Mouse (Mus musculus): Measurements from ENCODE around the gene Tpd52l2. TPM values are rescaled to one million over a fixed set of nuclear protein-coding genes. Genes with fewer than 3 reads are reported as not detected.

Tpd52l2 gene
- polyA plus RNA-seq, 1 experiment: 41.5 TPM

GRCm38 (mm10) chr2:181520936-181521227, 23.9 kb downstream of the Tpd52l2 start:
- TF ChIP-seq CTCF (conservative IDR thresholded peaks at IDR 0.05; ENCODE audit: insufficient read depth, insufficient read length, low read depth, low read length): no peak
- no peak for TF ChIP-seq POLR2A (IDR thresholded peaks at IDR 0.05; ENCODE audit: low read depth, low read length)
- H3K27ac ChIP-seq (ENCODE audit: insufficient read depth, low read depth, low read length): peak overlapping the region; percentile 93
- peak overlapping the region; percentile 87 for H3K4me3 ChIP-seq (ENCODE audit: insufficient read depth, low read depth, low read length)
- peaks cover 22% of the 10 kb centered on the region for H3K4me1 ChIP-seq (ENCODE audit: control insufficient read depth, insufficient read depth, low read length)
- no peak for DNase-seq
- WGBS: under 1% methylated on average over 17 of the region's 17 CpGs
- H3K27me3 ChIP-seq (replicated peaks; ENCODE audit: control insufficient read depth, insufficient read depth, low read length): no peaks in the 10 kb centered on the region
- no peaks in the 10 kb centered on the region; the same call in 1 of the 2 replicates for H3K36me3 ChIP-seq (ENCODE audit: control insufficient read depth, insufficient read depth, low read length)

- Histone ChIP-seq H3K36me3 (ENCODE audit: control insufficient read depth, insufficient read depth, low read length) (no peaks in the 10 kb centered on the region), H3K27me3 (replicated peaks; ENCODE audit: control insufficient read depth, insufficient read depth, low read length) (no peaks in the 10 kb centered on the region), H3K27ac (ENCODE audit: insufficient read depth, low read depth, low read length) (no peak overlapping the region), H3K4me1 (ENCODE audit: control insufficient read depth, insufficient read depth, low read length) (peaks cover 22% of the 10 kb centered on the region), H3K4me3 (ENCODE audit: insufficient read depth, low read depth, low read length) (peak overlapping the region; percentile 87)
- no peak for DNase-seq
- TF ChIP-seq POLR2A (IDR thresholded peaks at IDR 0.05; ENCODE audit: low read depth, low read length): no peak
- TF ChIP-seq CTCF (conservative IDR thresholded peaks at IDR 0.05; ENCODE audit: insufficient read depth, insufficient read length, low read depth, low read length): no peak
- WGBS: 18% methylated on average over 10 of the region's 10 CpGs
These were observed 24.5 kb downstream of the Tpd52l2 start for GRCm38 (mm10) chr2:181521491-181521890.

- Histone ChIP-seq H3K27me3 (replicated peaks; ENCODE audit: control insufficient read depth, insufficient read depth, low read length) (no peaks in the 10 kb centered on the region), H3K4me3 (ENCODE audit: insufficient read depth, low read depth, low read length) (no peak overlapping the region), H3K4me1 (ENCODE audit: control insufficient read depth, insufficient read depth, low read length) (peaks cover 22% of the 10 kb centered on the region), H3K27ac (ENCODE audit: insufficient read depth, low read depth, low read length) (no peak overlapping the region), H3K36me3 (ENCODE audit: control insufficient read depth, insufficient read depth, low read length) (no peaks in the 10 kb centered on the region)
- WGBS: 67% methylated on average over 5 of the region's 5 CpGs
- DNase-seq: peak; percentile 47
- peak; percentile 50 for TF ChIP-seq CTCF (conservative IDR thresholded peaks at IDR 0.05; ENCODE audit: insufficient read depth, insufficient read length, low read depth, low read length)
- TF ChIP-seq POLR2A (IDR thresholded peaks at IDR 0.05; ENCODE audit: low read depth, low read length): no peak
These were observed 25.9 kb downstream of the Tpd52l2 start for GRCm38 (mm10) chr2:181522811-181523210.

- no peak for TF ChIP-seq CTCF (conservative IDR thresholded peaks at IDR 0.05; ENCODE audit: insufficient read depth, insufficient read length, low read depth, low read length)
- TF ChIP-seq POLR2A (IDR thresholded peaks at IDR 0.05; ENCODE audit: low read depth, low read length): no peak
- peak; percentile 21 for DNase-seq
- 35% methylated on average over 5 of the region's 5 CpGs for WGBS
- Histone ChIP-seq H3K4me1 (ENCODE audit: control insufficient read depth, insufficient read depth, low read length) (peaks cover 16% of the 10 kb centered on the region; the same call in 1 of the 2 replicates), H3K36me3 (ENCODE audit: control insufficient read depth, insufficient read depth, low read length) (no peaks in the 10 kb centered on the region), H3K27me3 (replicated peaks; ENCODE audit: control insufficient read depth, insufficient read depth, low read length) (no peaks in the 10 kb centered on the region), H3K27ac (ENCODE audit: insufficient read depth, low read depth, low read length) (peak overlapping the region; percentile 11; the same call in 1 of the 2 replicates), H3K4me3 (ENCODE audit: insufficient read depth, low read depth, low read length) (no peak overlapping the region)
These were observed 28.6 kb downstream of the Tpd52l2 start for GRCm38 (mm10) chr2:181525526-181525925.

- H3K4me1 ChIP-seq (ENCODE audit: control insufficient read depth, insufficient read depth, low read length): peaks cover 11% of the 10 kb centered on the region; the same call in 1 of the 2 replicates
- WGBS: 36% methylated on average over 1 of the region's 1 CpGs
- no peaks in the 10 kb centered on the region for H3K27me3 ChIP-seq (replicated peaks; ENCODE audit: control insufficient read depth, insufficient read depth, low read length)
- DNase-seq: peak; percentile 38
- no peak overlapping the region for H3K27ac ChIP-seq (ENCODE audit: insufficient read depth, low read depth, low read length)
- TF ChIP-seq POLR2A (IDR thresholded peaks at IDR 0.05; ENCODE audit: low read depth, low read length): no peak
- TF ChIP-seq CTCF (conservative IDR thresholded peaks at IDR 0.05; ENCODE audit: insufficient read depth, insufficient read length, low read depth, low read length): no peak
- H3K4me3 ChIP-seq (ENCODE audit: insufficient read depth, low read depth, low read length): no peak overlapping the region
- H3K36me3 ChIP-seq (ENCODE audit: control insufficient read depth, insufficient read depth, low read length): no peaks in the 10 kb centered on the region
These were observed 32.1 kb downstream of the Tpd52l2 start for GRCm38 (mm10) chr2:181529076-181529475.

GRCm38 (mm10) chr2:181532589-181532988, 35.6 kb downstream of the Tpd52l2 start:
- Histone ChIP-seq H3K4me1 (ENCODE audit: control insufficient read depth, insufficient read depth, low read length) (peaks cover 9% of the 10 kb centered on the region; the same call in 1 of the 2 replicates), H3K36me3 (ENCODE audit: control insufficient read depth, insufficient read depth, low read length) (no peaks in the 10 kb centered on the region), H3K27me3 (replicated peaks; ENCODE audit: control insufficient read depth, insufficient read depth, low read length) (no peaks in the 10 kb centered on the region), H3K27ac (ENCODE audit: insufficient read depth, low read depth, low read length) (no peak overlapping the region), H3K4me3 (ENCODE audit: insufficient read depth, low read depth, low read length) (no peak overlapping the region)
- no peak for DNase-seq
- TF ChIP-seq POLR2A (IDR thresholded peaks at IDR 0.05; ENCODE audit: low read depth, low read length) (no peak), CTCF (conservative IDR thresholded peaks at IDR 0.05; ENCODE audit: insufficient read depth, insufficient read length, low read depth, low read length) (no peak)
- 97% methylated on average over 3 of the region's 3 CpGs for WGBS

- TF ChIP-seq CTCF (conservative IDR thresholded peaks at IDR 0.05; ENCODE audit: insufficient read depth, insufficient read length, low read depth, low read length) (no peak), POLR2A (IDR thresholded peaks at IDR 0.05; ENCODE audit: low read depth, low read length) (no peak)
- no peak for DNase-seq
- no peaks in the 10 kb centered on the region for H3K27me3 ChIP-seq (replicated peaks; ENCODE audit: control insufficient read depth, insufficient read depth, low read length)
- H3K4me3 ChIP-seq (ENCODE audit: insufficient read depth, low read depth, low read length): no peak overlapping the region
- 48% methylated on average over 2 of the region's 2 CpGs for WGBS
- H3K4me1 ChIP-seq (ENCODE audit: control insufficient read depth, insufficient read depth, low read length): peaks cover 13% of the 10 kb centered on the region; the same call in 1 of the 2 replicates
- no peak overlapping the region for H3K27ac ChIP-seq (ENCODE audit: insufficient read depth, low read depth, low read length)
- no peaks in the 10 kb centered on the region for H3K36me3 ChIP-seq (ENCODE audit: control insufficient read depth, insufficient read depth, low read length)
These were observed 39.5 kb downstream of the Tpd52l2 start for GRCm38 (mm10) chr2:181536410-181536809.

Data from kidney, adult 2 months (tissue).